Comparison of ENCODE assay signal across 8 mouse cellular contexts in the genomic region with DNA sequence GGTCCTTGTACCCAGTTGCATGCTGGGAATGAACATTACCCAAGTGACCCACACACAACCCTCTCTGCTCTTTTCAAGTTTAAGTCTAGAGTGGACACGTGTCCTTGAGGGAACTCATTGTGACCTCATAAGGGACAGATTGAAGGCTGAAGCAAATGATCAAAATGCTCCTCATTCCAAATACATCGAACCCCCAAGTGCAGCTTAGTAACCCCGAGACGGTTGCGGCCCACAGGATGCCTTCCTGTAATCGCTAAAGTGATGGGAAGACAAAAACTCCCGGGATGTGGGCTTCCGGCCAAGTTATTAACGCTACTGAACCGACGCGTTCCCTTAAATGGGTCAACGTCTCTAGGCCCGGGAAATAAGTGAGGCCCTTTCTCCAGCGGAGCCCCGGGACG. TPM values are rescaled to one million over a fixed set of nuclear protein-coding genes. Genes with fewer than 3 reads are reported as not detected.
DNase-seq lines count a peak whose midpoint lies in the region; ATAC-seq and TF ChIP-seq lines count a peak whose summit lies in the region.

No protein-coding gene starts in this region.

- peak overlapping the region; percentile 79 for H3K9ac ChIP-seq in heart, postnatal 0 days (replicated peaks; ENCODE audit: low read depth, low read length)
- H3K9ac ChIP-seq in MEL (ENCODE audit: control insufficient read depth, low read depth, low read length, poor library complexity, severe bottlenecking) = peak overlapping the region; percentile 87
- peak overlapping the region; percentile 63 for H3K9ac ChIP-seq in forebrain, embryonic 16.5 days (replicated peaks; ENCODE audit: low read depth, low read length)

- ATAC-seq in heart, postnatal 0 days (ENCODE audit: insufficient read depth, low read depth) = no peak; the same call in 1 of the 2 replicates
- no peak for ATAC-seq in forebrain, embryonic 16.5 days

- intact Hi-C loops in heart, postnatal 10 days (cut with DNase I) = loop anchor here (5.0 kb wide), 1 partner anchor 451 kb away; a partner anchor contains a TSS

- TF ChIP-seq EP300 in heart, postnatal 0 days (IDR thresholded peaks at IDR 0.05; ENCODE audit: low read depth) = no peak
- no peak for TF ChIP-seq EP300 in MEL (IDR thresholded peaks at IDR 0.05; ENCODE audit: low read depth in 1 of 2, low read length in 2 of 2)

- no peak for TF ChIP-seq CTCF in heart, postnatal 0 days (IDR thresholded peaks at IDR 0.05; ENCODE audit: low read depth)
- no peak for TF ChIP-seq CTCF in MEL (IDR thresholded peaks at IDR 0.05 in 2 of 3, conservative IDR thresholded peaks at IDR 0.05 in 1 of 3; ENCODE audit: control insufficient read depth in 1 of 3, insufficient read depth in 1 of 3, low read depth in 2 of 3, low read length in 3 of 3, poor library complexity in 1 of 3, severe bottlenecking in 1 of 3)

- peaks cover 32% of the 10 kb centered on the region for H3K79me2 ChIP-seq in MEL (ENCODE audit: control insufficient read depth, insufficient read depth, low read length, poor library complexity)

- peak; percentile 21 for DNase-seq in heart, postnatal 0 days (ENCODE audit: low spot score)
- DNase-seq in heart, postnatal 10 days = no peak
- peak; percentile 61 for DNase-seq in MEL (ENCODE audit: low read depth, low spot score)
- peak; percentile 48 for DNase-seq in mesoderm, embryonic 11.5 days (ENCODE audit: low read depth, low spot score)
- DNase-seq in spleen, postnatal 36 days (ENCODE audit: low spot score in 2 of 2) = no peak
- DNase-seq in cerebellum, postnatal 25 days = no peak
- no peak for DNase-seq in layer of hippocampus, postnatal 36 days

- peak overlapping the region; percentile 91 for H3K4me3 ChIP-seq in heart, postnatal 0 days (ENCODE audit: low read depth, low read length)
- H3K4me3 ChIP-seq in MEL (ENCODE audit: control insufficient read depth in 1 of 2, insufficient read depth in 1 of 2, low read depth in 2 of 2, low read length in 2 of 2) = peak overlapping the region; percentile 95 to 96
- H3K4me3 ChIP-seq in forebrain, embryonic 16.5 days (replicated peaks; ENCODE audit: low read length) = peak overlapping the region; percentile 51

- no peaks in the 10 kb centered on the region for H3K27me3 ChIP-seq in heart, postnatal 0 days (ENCODE audit: control insufficient read depth, insufficient read depth, low read length)
- 0 out of 4 replicates have a peak, but pooled peaks cover 0 to under 1% of the 10 kb centered on the region in 2 experiments for H3K27me3 ChIP-seq in MEL (ENCODE audit: control insufficient read depth in 1 of 2, insufficient read depth in 2 of 2, low read length in 2 of 2)
- no peaks in the 10 kb centered on the region for H3K27me3 ChIP-seq in forebrain, embryonic 16.5 days (replicated peaks; ENCODE audit: control insufficient read depth, insufficient read depth, low read length)

- H3K36me3 ChIP-seq in heart, postnatal 0 days (replicated peaks; ENCODE audit: control insufficient read depth, insufficient read depth, low read length) = peaks cover 22% of the 10 kb centered on the region
- peaks cover 3 to 26% of the 10 kb centered on the region in 2 experiments for H3K36me3 ChIP-seq in MEL (ENCODE audit: control insufficient read depth in 1 of 2, insufficient read depth in 2 of 2, low read length in 2 of 2)
- peaks cover 16% of the 10 kb centered on the region for H3K36me3 ChIP-seq in forebrain, embryonic 16.5 days (ENCODE audit: control insufficient read depth, insufficient read depth)

- under 1% methylated on average over 17 of the region's 17 CpGs for WGBS in heart, postnatal 0 days
- under 1% methylated on average over 17 of the region's 17 CpGs for WGBS in forebrain, embryonic 16.5 days

- peak overlapping the region; percentile 92 for H3K4me2 ChIP-seq in heart, postnatal 0 days (ENCODE audit: low read depth, low read length)
- peak overlapping the region; percentile 66 for H3K4me2 ChIP-seq in forebrain, embryonic 16.5 days (ENCODE audit: low read length)

- no peak for TF ChIP-seq RAD21 in MEL (IDR thresholded peaks at IDR 0.05; ENCODE audit: low read depth, low read length)

- H3K4me1 ChIP-seq in heart, postnatal 0 days (ENCODE audit: control insufficient read depth, insufficient read depth) = peaks cover 14% of the 10 kb centered on the region
- H3K4me1 ChIP-seq in MEL (ENCODE audit: control insufficient read depth in 1 of 2, insufficient read depth in 2 of 2, low read length in 2 of 2) = peaks cover 6 to 24% of the 10 kb centered on the region in 2 experiments; a peak in 3 of 4 replicates
- peaks cover 41% of the 10 kb centered on the region for H3K4me1 ChIP-seq in forebrain, embryonic 16.5 days (replicated peaks; ENCODE audit: control insufficient read depth, insufficient read depth, low read length)

- no peaks in the 10 kb centered on the region for H3K9me3 ChIP-seq in heart, postnatal 0 days (replicated peaks; ENCODE audit: control insufficient read depth, low read length)
- no peaks in the 10 kb centered on the region for H3K9me3 ChIP-seq in MEL (replicated peaks; ENCODE audit: insufficient read depth, low read length)
- no peaks in the 10 kb centered on the region for H3K9me3 ChIP-seq in forebrain, embryonic 16.5 days (ENCODE audit: control insufficient read depth, low read length)

- H3K27ac ChIP-seq in heart, postnatal 0 days (ENCODE audit: low read depth) = peak overlapping the region; percentile 92
- H3K27ac ChIP-seq in MEL (ENCODE audit: control insufficient read depth, low read depth, low read length) = peak overlapping the region; percentile 54
- H3K27ac ChIP-seq in forebrain, embryonic 16.5 days (ENCODE audit: low read length) = peak overlapping the region; percentile 46

- TF ChIP-seq POLR2A in MEL (IDR thresholded peaks at IDR 0.05; ENCODE audit: control insufficient read depth in 1 of 2, insufficient read depth in 1 of 2, low read depth in 1 of 2, low read length in 2 of 2, poor library complexity in 1 of 2) = no peak; a peak in 1 of 4 replicates

TF ChIP-seq in MEL, 35 proteins besides CTCF, POLR2A, EP300 and RAD21:
- 0 out of 2 replicates have a peak, but pooled peaks have one; percentile 44 for TF ChIP-seq MAX (IDR thresholded peaks at IDR 0.05; ENCODE audit: low read length)
- no peak for TF ChIP-seq RCOR1 (IDR thresholded peaks at IDR 0.05; ENCODE audit: low read depth, low read length)
- peak; percentile 47; the same call in 1 of the 2 replicates for TF ChIP-seq MYC (IDR thresholded peaks at IDR 0.05; ENCODE audit: low read depth, low read length)
- TF ChIP-seq ETS1 (IDR thresholded peaks at IDR 0.05; ENCODE audit: low read depth, low read length) = 0 out of 2 replicates have a peak, but pooled peaks have one; percentile 2

RNA-seq across cellular contexts. Expression of a gene that starts 0.4 kb away (rescaled TPM):
- 50.8 and 55.2 TPM in 2 replicates for total RNA-seq in heart, postnatal 0 days (2014; rRNA removed; ENCODE audit: low replicate concordance)
- 88.0 and 137 TPM in 2 replicates for polyA plus RNA-seq in heart, postnatal 0 days (2015; fragmentation: Nextera tagmentation; extraction: Ambion mirVana)
- 10 to 100 TPM; 95.7 to 95.9 TPM for total RNA-seq in heart, postnatal 10 days (2021)
- 209 and 316 TPM in 2 replicates for total RNA-seq in MEL (2012; rRNA removed)
- polyA plus RNA-seq in MEL (2012; ENCODE audit: insufficient read depth in 1 of 2, insufficient read length in 2 of 2, low read depth in 1 of 2, low replicate concordance in 2 of 2, missing spikeins in 1 of 2) = 100 to 1,000 TPM in 1 of 2 experiments, not detected in 1; 289 TPM
- polyA plus RNA-seq in forebrain, embryonic 16.5 days (2015; fragmentation: Nextera tagmentation; extraction: Ambion mirVana) = 201 and 226 TPM in 2 replicates
- 100 to 1,000 TPM; 152 to 209 TPM for total RNA-seq in layer of hippocampus, postnatal 36 days (2021)

RNA-seq across cellular contexts. Expression of a gene that starts 4.1 kb away (rescaled TPM):
- total RNA-seq in heart, postnatal 0 days (2014; rRNA removed; ENCODE audit: low replicate concordance) = 14.5 and 23.8 TPM in 2 replicates
- polyA plus RNA-seq in heart, postnatal 0 days (2015; fragmentation: Nextera tagmentation; extraction: Ambion mirVana) = 2.2 TPM in 2 replicates
- total RNA-seq in heart, postnatal 10 days (2021) = 10 to 100 TPM; 18.1 to 19.8 TPM
- 23.3 and 29.7 TPM in 2 replicates for total RNA-seq in MEL (2012; rRNA removed)
- polyA plus RNA-seq in MEL (2012; ENCODE audit: insufficient read depth in 1 of 2, insufficient read length in 2 of 2, low read depth in 1 of 2, low replicate concordance in 2 of 2, missing spikeins in 1 of 2) = 10 to 100 TPM in 1 of 2 experiments, not detected in 1; 42.2 TPM
- 16.6 and 18.4 TPM in 2 replicates for polyA plus RNA-seq in forebrain, embryonic 16.5 days (2015; fragmentation: Nextera tagmentation; extraction: Ambion mirVana)
- 10 to 100 TPM; 48.6 to 57.0 TPM for total RNA-seq in layer of hippocampus, postnatal 36 days (2021)

Comparison
In these comparisons a context has a peak if more than half of its experiments do, and no peak if none do; other contexts are left out.
1. DNase-seq: peak in heart, postnatal 0 days (single experiment), MEL (single experiment) and mesoderm, embryonic 11.5 days (single experiment); none in heart, postnatal 10 days (0 of 2), spleen, postnatal 36 days (0 of 2), cerebellum, postnatal 25 days (0 of 2) and layer of hippocampus, postnatal 36 days (0 of 2).
2. Peak in every context shown above with its lines, with median percentiles within 50 percentile points of each other: H3K27ac ChIP-seq, H3K4me3 ChIP-seq and H3K9ac ChIP-seq.